Mouse (Mus musculus) layer of hippocampus, adult 8-10 months (tissue): ENCODE data around the gene Atl1. TPM values are rescaled to one million over a fixed set of nuclear protein-coding genes. Genes with fewer than 3 reads are reported as not detected.

Experiments
- DNase-seq, 2 experiments: peaks; one replicate each; pipeline ENCODE4 v3.0.0; 2022; ENCODE audit warnings: low spot score in 2 of 2
- total RNA-seq, 4 experiments: library from RNA; stranded (reverse); gene quantifications; 2 replicates each; pipeline ENCODE4 v1.2.4; 2022

Gene Atl1
- 100 to 1,000 TPM; 177 to 196 (median 191) TPM for total RNA-seq

GRCm38 (mm10) chr12:69892371-69893251 is at the start of gene Atl1, which contains the start of gene Map4k5:
Gene Atl1 (plus strand): TSS chr12:69892614.
Gene Map4k5 (minus strand): TSS chr12:69893200.
- peak; percentile 68 to 86 for DNase-seq

GRCm38 (mm10) chr12:69843531-69844445 is 48.6 kb upstream of the Atl1 start:
- DNase-seq: no peak

GRCm38 (mm10) chr12:69845722-69846121 is 46.7 kb upstream of the Atl1 start:
- DNase-seq: no peak

GRCm38 (mm10) chr12:69846499-69846898 is 45.9 kb upstream of the Atl1 start:
- DNase-seq: no peak

- no peak for DNase-seq
Observed at GRCm38 (mm10) chr12:69848083-69848878, 44.1 kb upstream of the Atl1 start.

- no peak for DNase-seq
Observed at GRCm38 (mm10) chr12:69852288-69852687, 40.1 kb upstream of the Atl1 start.

- no peak for DNase-seq
Observed at GRCm38 (mm10) chr12:69853387-69853786, 39.0 kb upstream of the Atl1 start.

GRCm38 (mm10) chr12:69853942-69854341 is 38.5 kb upstream of the Atl1 start:
- DNase-seq: no peak

GRCm38 (mm10) chr12:69855641-69856300 is 36.6 kb upstream of the Atl1 start:
- DNase-seq: no peak

GRCm38 (mm10) chr12:69856398-69856797 is 36.0 kb upstream of the Atl1 start:
- DNase-seq: no peak

- no peak for DNase-seq
Observed at GRCm38 (mm10) chr12:69857597-69857996, 34.8 kb upstream of the Atl1 start.

- DNase-seq: no peak
Observed at GRCm38 (mm10) chr12:69858847-69859246, 33.6 kb upstream of the Atl1 start.

GRCm38 (mm10) chr12:69863505-69863904 is 28.9 kb upstream of the Atl1 start:
- DNase-seq: no peak

- no peak for DNase-seq
Observed at GRCm38 (mm10) chr12:69864164-69864692, 28.2 kb upstream of the Atl1 start.

GRCm38 (mm10) chr12:69867338-69867737 is 25.1 kb upstream of the Atl1 start:
- no peak for DNase-seq

GRCm38 (mm10) chr12:69871632-69872031 is 20.8 kb upstream of the Atl1 start:
- DNase-seq: no peak

GRCm38 (mm10) chr12:69877842-69878363 is 14.5 kb upstream of the Atl1 start:
- no peak for DNase-seq

- no peak for DNase-seq
Observed at GRCm38 (mm10) chr12:69879172-69879665, 13.2 kb upstream of the Atl1 start.

GRCm38 (mm10) chr12:69879739-69880138 is 12.7 kb upstream of the Atl1 start:
- no peak for DNase-seq
